Mouse (Mus musculus): ENCODE results near the gene Fgfr2.

DNA sequence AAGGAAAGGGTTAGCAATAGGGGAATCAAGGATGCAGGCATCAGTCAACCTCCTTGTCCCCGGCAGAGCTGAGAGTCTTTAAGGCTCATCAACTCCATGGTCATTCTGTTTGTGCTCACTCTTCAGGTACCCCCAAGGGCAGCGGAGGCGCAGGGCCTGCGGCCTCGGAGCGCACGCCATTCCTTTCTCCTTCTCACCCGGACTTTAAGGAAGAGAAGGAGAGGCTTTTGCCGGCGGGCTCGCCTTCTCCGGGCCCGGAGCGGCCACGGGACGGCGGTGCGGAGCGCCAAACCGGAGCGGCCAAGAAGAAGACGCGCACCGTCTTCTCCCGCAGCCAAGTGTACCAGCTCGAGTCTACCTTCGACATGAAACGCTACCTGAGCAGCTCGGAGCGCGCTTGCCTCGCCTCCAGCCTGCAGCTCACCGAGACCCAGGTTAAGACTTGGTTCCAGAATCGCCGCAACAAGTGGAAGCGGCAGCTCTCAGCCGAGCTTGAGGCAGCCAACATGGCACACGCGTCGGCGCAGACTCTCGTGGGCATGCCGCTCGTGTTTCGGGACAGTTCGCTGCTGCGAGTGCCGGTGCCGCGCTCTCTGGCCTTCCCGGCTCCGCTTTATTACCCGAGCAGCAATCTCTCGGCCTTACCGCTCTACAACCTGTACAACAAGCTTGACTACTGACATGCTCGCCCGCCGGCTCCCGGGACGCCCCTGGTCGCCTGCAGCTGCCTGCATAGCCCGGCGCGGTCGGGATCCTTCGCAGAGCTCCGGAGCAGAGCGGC is 1567.7 kb downstream of the Fgfr2 start:
- TF ChIP-seq CTCF (IDR thresholded peaks at IDR 0.05; ENCODE audit: control insufficient read depth, insufficient read depth, insufficient replicate concordance, low read depth, low read length): no peak
- no peak for TF ChIP-seq POLR2A (IDR thresholded peaks at IDR 0.05; ENCODE audit: control insufficient read depth, low read depth, low read length)
